Mouse (Mus musculus): ENCODE measurements at regions not wholly inside any gene's neighbourhood (a gene's known extent, or its start where the extent isn't known, plus 50 kb on each side); places are given as distances from the start of the nearest gene placed in this dataset.

DNA sequence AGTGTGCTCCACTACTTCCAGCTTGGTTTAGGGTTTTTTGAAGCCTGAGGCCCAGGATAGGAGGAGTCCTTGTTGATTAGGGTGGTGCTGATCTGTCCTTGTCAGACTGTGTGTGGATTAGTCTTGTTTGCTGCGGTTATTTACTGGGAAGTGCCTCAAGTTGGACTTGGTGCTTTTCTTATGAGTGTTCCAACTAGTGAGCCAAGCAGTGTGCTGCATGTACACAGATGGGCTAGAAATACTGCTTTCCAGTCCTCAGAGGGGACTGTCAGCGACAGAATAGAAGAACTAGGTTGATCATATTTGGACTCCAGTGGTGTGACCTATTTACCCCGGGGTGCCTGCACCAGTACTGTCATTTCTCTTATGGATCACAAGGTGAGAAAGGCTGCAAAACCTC, 69.1 kb upstream of the Arhgap32 start:
- TF ChIP-seq CTCF (IDR thresholded peaks at IDR 0.05; ENCODE audit: borderline replicate concordance, insufficient read depth, low read depth, low read length) (no peak), POLR2A (IDR thresholded peaks at IDR 0.05; ENCODE audit: borderline replicate concordance, insufficient read depth, low read length) (no peak)

All from cerebellum, adult 2 months (tissue).